Mouse (Mus musculus) heart, embryonic 16.5 days (tissue): Measurements from ENCODE around the gene Ap1b1. TPM values are rescaled to one million over a fixed set of nuclear protein-coding genes. Genes with fewer than 3 reads are reported as not detected.
"Not testable (repeated sequence)": the region's sequence is repeated elsewhere in the genome, so short reads cannot be mapped to it uniquely, and the experiment has no call there.

ENCODE experiments used
- ATAC-seq: fragments of 200-750 bp; cut with Nextera tagmentation; replicated peaks from 2 replicates; pipeline ENCODE4 v1.8.0; 2017; ENCODE audit warnings: moderate number of reproducible peaks; ENCODE audit not compliant: insufficient read depth, low FRiP score; ENCODE audit errors: extremely low read depth
- H3K27ac ChIP-seq: fragments of 300-500 bp; sonication (generic); 2 replicates; pipeline ENCODE4 v1.5.1; 2014; ENCODE audit warnings: mild to moderate bottlenecking, low read length, control low read depth, moderate library complexity
- H3K27me3 ChIP-seq: fragments of 300-500 bp; sonication (generic); 2 replicates; pipeline ENCODE4 v1.6.1; 2014; ENCODE audit warnings: low read length, mixed read lengths; ENCODE audit not compliant: control insufficient read depth, insufficient read depth
- H3K36me3 ChIP-seq: fragments of 300-500 bp; sonication (generic); 2 replicates; pipeline ENCODE4 v1.6.1; 2014; ENCODE audit not compliant: control insufficient read depth, insufficient read depth
- H3K4me1 ChIP-seq: fragments of 300-500 bp; sonication (generic); 2 replicates; pipeline ENCODE4 v1.6.1; 2014; ENCODE audit warnings: low read length, mixed read lengths; ENCODE audit not compliant: control insufficient read depth, insufficient read depth
- H3K4me2 ChIP-seq: fragments of 300-500 bp; sonication (generic); 2 replicates; pipeline ENCODE4 v1.6.1; 2014; ENCODE audit warnings: low read depth, mild to moderate bottlenecking, control low read depth, low read length
- H3K4me3 ChIP-seq: fragments of 300-500 bp; sonication (generic); 2 replicates; pipeline ENCODE4 v1.5.1; 2014; ENCODE audit warnings: mild to moderate bottlenecking, control low read depth, low read length
- H3K9ac ChIP-seq: fragments of 300-500 bp; sonication (generic); 2 replicates; pipeline ENCODE4 v1.6.1; 2014; ENCODE audit warnings: low read length, control low read depth
- H3K9me3 ChIP-seq: fragments of 300-500 bp; sonication (generic); replicated peaks from 2 replicates; pipeline ENCODE4 v1.6.1; 2016; ENCODE audit warnings: low read length; ENCODE audit not compliant: control insufficient read depth
- WGBS: fragments of 180-500 bp; shearing (Covaris S2); extraction: QIAGEN DNeasy Blood & Tissue Kit; methylation state at CpG from one replicate; pipeline ENCODE4 v1.1.7; 2014; 5-methylcytosine and 5-hydroxymethylcytosine counted together
- polyA plus RNA-seq: library from polyadenylated mRNA; unstranded; fragments of >200 nt; fragmentation: Nextera tagmentation; extraction: Ambion mirVana; gene quantifications from 2 replicates; pipeline ENCODE4 v1.2.1, GENCODE M21; 2015

Gene Ap1b1
- polyA plus RNA-seq, 1 experiment from 2014 or later, result 45.1 TPM

- peaks cover 19% of the 10 kb centered on the region for H3K36me3 ChIP-seq
- H3K27me3 ChIP-seq, result peaks cover 18% of the 10 kb centered on the region
- H3K4me1 ChIP-seq, result peaks cover 39% of the 10 kb centered on the region
- peak; percentile 86 for ATAC-seq
- H3K9ac ChIP-seq, result peak within 1 kb of the TSS; percentile 83
- peak within 1 kb of the TSS; percentile 88 for H3K4me2 ChIP-seq
- H3K4me3 ChIP-seq, result peak within 1 kb of the TSS; percentile 66
- WGBS, result under 1% methylated on average over 48 of the region's 50 CpGs
- no peaks in the 10 kb centered on the region for H3K9me3 ChIP-seq
- H3K27ac ChIP-seq, result peak within 1 kb of the TSS; percentile 49; the same call in 1 of the 2 replicates
Observed at GRCm38 (mm10) chr11:5065056-5065821, 78.6 kb downstream of the Ap1b1 start, which contains the start of gene Gas2l1. TSS of gene Gas2l1 (minus strand) at chr11:5065327.

GRCm38 (mm10) chr11:5067063-5067462, 80.4 kb downstream of the Ap1b1 start:
- Histone ChIP-seq H3K4me2 (no peak overlapping the region), H3K27ac (no peak overlapping the region), H3K4me3 (no peak overlapping the region), H3K4me1 (peaks cover 28% of the 10 kb centered on the region), H3K36me3 (peaks cover 37% of the 10 kb centered on the region), H3K9me3 (no peaks in the 10 kb centered on the region), H3K27me3 (peaks cover 6% of the 10 kb centered on the region), H3K9ac (no peak overlapping the region)
- no peak for ATAC-seq

GRCm38 (mm10) chr11:5068126-5068971, 81.7 kb downstream of the Ap1b1 start:
- peaks cover 18% of the 10 kb centered on the region for H3K4me1 ChIP-seq
- WGBS, result 81% methylated on average over 9 of the region's 9 CpGs

GRCm38 (mm10) chr11:5074882-5075281, 88.3 kb downstream of the Ap1b1 start:
- Histone ChIP-seq H3K9ac (no peak overlapping the region), H3K4me2 (no peak overlapping the region), H3K4me1 (no peaks in the 10 kb centered on the region), H3K4me3 (no peak overlapping the region), H3K27me3 (no peaks in the 10 kb centered on the region), H3K27ac (no peak overlapping the region), H3K36me3 (peaks cover 64% of the 10 kb centered on the region), H3K9me3 (no peaks in the 10 kb centered on the region)
- WGBS, result 66% methylated on average over 4 of the region's 4 CpGs
- no peak for ATAC-seq

More at GRCm38 (mm10) chr11:5068126-5068971, 81.7 kb downstream of the Ap1b1 start:
- Histone ChIP-seq H3K27me3 (no peaks in the 10 kb centered on the region), H3K36me3 (peaks cover 48% of the 10 kb centered on the region), H3K9me3 (no peaks in the 10 kb centered on the region), H3K4me3 (no peak overlapping the region), H3K27ac (no peak overlapping the region), H3K4me2 (no peak overlapping the region), H3K9ac (no peak overlapping the region)
- ATAC-seq, result no peak

GRCm38 (mm10) chr11:5075760-5076159, 89.1 kb downstream of the Ap1b1 start:
- H3K27me3 ChIP-seq, result no peaks in the 10 kb centered on the region
- H3K9ac ChIP-seq, result no peak overlapping the region
- no peaks in the 10 kb centered on the region for H3K9me3 ChIP-seq
- no peaks in the 10 kb centered on the region for H3K4me1 ChIP-seq
- H3K27ac ChIP-seq, result no peak overlapping the region
- no peak overlapping the region for H3K4me2 ChIP-seq
- no peak overlapping the region for H3K4me3 ChIP-seq
- H3K36me3 ChIP-seq, result peaks cover 61% of the 10 kb centered on the region
- ATAC-seq, result no peak

GRCm38 (mm10) chr11:5076843-5077242, 90.2 kb downstream of the Ap1b1 start:
- not testable (repeated sequence) for H3K27ac ChIP-seq, H3K27me3 ChIP-seq, H3K9ac ChIP-seq, H3K9me3 ChIP-seq, H3K4me2 ChIP-seq, H3K4me1 ChIP-seq, H3K4me3 ChIP-seq, ATAC-seq
- peaks cover 58% of the 10 kb centered on the region for H3K36me3 ChIP-seq
- 81% methylated on average over 4 of the region's 5 CpGs for WGBS

GRCm38 (mm10) chr11:5089147-5089546, 102.5 kb downstream of the Ap1b1 start:
- H3K27ac ChIP-seq, result no peak overlapping the region
- H3K4me3 ChIP-seq, result no peak overlapping the region
- WGBS, result 89% methylated on average over 1 of the region's 1 CpGs
- no peak overlapping the region for H3K9ac ChIP-seq
- H3K36me3 ChIP-seq, result peaks cover 61% of the 10 kb centered on the region
- H3K27me3 ChIP-seq, result no peaks in the 10 kb centered on the region
- ATAC-seq, result no peak
- 0 out of 2 replicates have a peak, but pooled peaks cover under 1% of the 10 kb centered on the region for H3K4me1 ChIP-seq
- no peaks in the 10 kb centered on the region for H3K9me3 ChIP-seq
- no peak overlapping the region for H3K4me2 ChIP-seq

- Histone ChIP-seq H3K4me3 (no peak overlapping the region), H3K27ac (no peak overlapping the region), H3K9me3 (no peaks in the 10 kb centered on the region), H3K27me3 (no peaks in the 10 kb centered on the region), H3K36me3 (peaks cover 38% of the 10 kb centered on the region), H3K4me1 (peaks cover 12% of the 10 kb centered on the region), H3K9ac (no peak overlapping the region), H3K4me2 (no peak overlapping the region)
- no peak for ATAC-seq
- 27% methylated on average over 2 of the region's 2 CpGs for WGBS
Observed at GRCm38 (mm10) chr11:5091706-5092105, 105.1 kb downstream of the Ap1b1 start.
